In genomic region chr8:71498816-71499690, GRCm38 (mm10) we compare ENCODE assay signal across 10 mouse cellular contexts. TPM values are rescaled to one million over a fixed set of nuclear protein-coding genes. Genes with fewer than 3 reads are reported as not detected.
DNase-seq lines count a peak whose midpoint lies in the region; ATAC-seq and TF ChIP-seq lines count a peak whose summit lies in the region.
"Had no signal": no experiment of that assay in that cellular context is flagged by ENCODE, and none has a peak within 500 bp of the region (broad histone marks: within the 10 kb centered on the region; RNA-seq: fewer than 3 reads in every experiment).

No protein-coding gene starts in this region.

- 31% methylated on average over 16 of the region's 16 CpGs for WGBS in embryonic facial prominence, embryonic 11.5 days
- WGBS in kidney, postnatal 0 days: 27% methylated on average over 14 of the region's 16 CpGs
- WGBS in hindbrain, embryonic 13.5 days: 46% methylated on average over 16 of the region's 16 CpGs

- H3K9ac ChIP-seq in embryonic facial prominence, embryonic 11.5 days (replicated peaks; ENCODE audit: low read length): no peak overlapping the region
- no peak overlapping the region for H3K9ac ChIP-seq in kidney, postnatal 0 days (ENCODE audit: low read depth, low read length)
- no peak overlapping the region for H3K9ac ChIP-seq in hindbrain, embryonic 13.5 days

- no peaks in the 10 kb centered on the region for H3K27me3 ChIP-seq in embryonic facial prominence, embryonic 11.5 days (ENCODE audit: control insufficient read depth, insufficient read depth, low read length)
- H3K27me3 ChIP-seq in kidney, postnatal 0 days (ENCODE audit: insufficient read depth, low read length): no peaks in the 10 kb centered on the region
- peaks cover 3% of the 10 kb centered on the region; the same call in 1 of the 2 replicates for H3K27me3 ChIP-seq in hindbrain, embryonic 13.5 days

- 0 out of 2 replicates have a peak, but pooled peaks have one; percentile 10 for ATAC-seq in embryonic facial prominence, embryonic 11.5 days (replicated peaks; ENCODE audit: insufficient number of reproducible peaks, low FRiP score, low TSS enrichment, low read depth)
- peak; percentile 20; the same call in 1 of the 2 replicates for ATAC-seq in kidney, postnatal 0 days (replicated peaks; ENCODE audit: low FRiP score, low read depth)
- no peak for ATAC-seq in hindbrain, embryonic 13.5 days (ENCODE audit: low FRiP score)

- no peak overlapping the region for H3K4me2 ChIP-seq in embryonic facial prominence, embryonic 11.5 days (ENCODE audit: low read depth, low read length)
- H3K4me2 ChIP-seq in kidney, postnatal 0 days (ENCODE audit: low read length): peak overlapping the region; percentile 18; the same call in 1 of the 2 replicates
- H3K4me2 ChIP-seq in hindbrain, embryonic 13.5 days: no peak overlapping the region

- TF ChIP-seq CTCF in kidney, postnatal 0 days (IDR thresholded peaks at IDR 0.05; ENCODE audit: low read depth): no peak

- peak overlapping the region; percentile 38; the same call in 1 of the 2 replicates for H3K27ac ChIP-seq in embryonic facial prominence, embryonic 11.5 days (replicated peaks; ENCODE audit: low read depth, low read length)
- H3K27ac ChIP-seq in kidney, postnatal 0 days: peak overlapping the region; percentile 90
- no peak overlapping the region for H3K27ac ChIP-seq in hindbrain, embryonic 13.5 days

- no peaks in the 10 kb centered on the region for H3K36me3 ChIP-seq in embryonic facial prominence, embryonic 11.5 days (replicated peaks; ENCODE audit: control insufficient read depth, insufficient read depth, low read depth, low read length)
- peaks cover under 1% of the 10 kb centered on the region; the same call in 1 of the 2 replicates for H3K36me3 ChIP-seq in kidney, postnatal 0 days (ENCODE audit: insufficient read depth, low read length)
- peaks cover 2% of the 10 kb centered on the region for H3K36me3 ChIP-seq in hindbrain, embryonic 13.5 days

- H3K4me1 ChIP-seq in embryonic facial prominence, embryonic 11.5 days (ENCODE audit: control insufficient read depth, insufficient read depth, low read length): peaks cover 8% of the 10 kb centered on the region
- peaks cover 28% of the 10 kb centered on the region for H3K4me1 ChIP-seq in kidney, postnatal 0 days (replicated peaks; ENCODE audit: insufficient read depth, low read length)
- H3K4me1 ChIP-seq in hindbrain, embryonic 13.5 days (replicated peaks): peaks cover 29% of the 10 kb centered on the region

- no peak overlapping the region for H3K4me3 ChIP-seq in embryonic facial prominence, embryonic 11.5 days (ENCODE audit: low read depth, low read length)
- no peak overlapping the region for H3K4me3 ChIP-seq in kidney, postnatal 0 days (replicated peaks; ENCODE audit: low read depth, low read length)
- no peak overlapping the region for H3K4me3 ChIP-seq in hindbrain, embryonic 13.5 days

- H3K9me3 ChIP-seq in embryonic facial prominence, embryonic 11.5 days (replicated peaks; ENCODE audit: control insufficient read depth, low read length): no peaks in the 10 kb centered on the region
- no peaks in the 10 kb centered on the region for H3K9me3 ChIP-seq in kidney, postnatal 0 days (replicated peaks; ENCODE audit: low read length)
- no peaks in the 10 kb centered on the region for H3K9me3 ChIP-seq in hindbrain, embryonic 13.5 days
- H3K9me3 ChIP-seq: G1E had no signal

- peak; percentile 27 to 48 for DNase-seq in heart, adult 18-20 months
- DNase-seq in heart, postnatal 4 days: no peak
- DNase-seq in embryonic facial prominence, embryonic 11.5 days (ENCODE audit: low spot score): peak; percentile 45
- peak; percentile 68 for DNase-seq in kidney, postnatal 0 days (ENCODE audit: low spot score)
- DNase-seq in lung, postnatal 14 days: peak; percentile 58
- no peak for DNase-seq in spleen, postnatal 36 days (ENCODE audit: low spot score in 2 of 2)
- DNase-seq in urinary bladder, adult 18-20 months (ENCODE audit: low spot score in 2 of 2): no peak

RNA-seq across cellular contexts. Expression of gene Gtpbp3, which starts 11.2 kb away (rescaled TPM):
- total RNA-seq in heart, adult 18-20 months (2021): 10 to 100 TPM; 19.1 to 22.2 TPM
- total RNA-seq in heart, postnatal 4 days (2021): 10 to 100 TPM; 17.8 to 20.1 TPM
- 4.8 and 5.4 TPM in 2 replicates for polyA plus RNA-seq in embryonic facial prominence, embryonic 11.5 days (2014; fragmentation: Nextera tagmentation; extraction: Ambion mirVana)
- polyA plus RNA-seq in kidney, postnatal 0 days (2015; fragmentation: Nextera tagmentation; extraction: Ambion mirVana): 14.5 and 14.6 TPM in 2 replicates
- polyA plus RNA-seq in hindbrain, embryonic 13.5 days (2015; fragmentation: Nextera tagmentation; extraction: Ambion mirVana): 13.7 and 14.3 TPM in 2 replicates

RNA-seq across cellular contexts. Expression of gene Plvap, which starts 12.5 kb away (rescaled TPM):
- 10 to 100 TPM; 23.0 to 30.9 TPM for total RNA-seq in heart, adult 18-20 months (2021)
- total RNA-seq in heart, postnatal 4 days (2021): 10 to 100 TPM; 35.8 to 43.2 TPM
- 48.8 and 50.3 TPM in 2 replicates for polyA plus RNA-seq in embryonic facial prominence, embryonic 11.5 days (2014; fragmentation: Nextera tagmentation; extraction: Ambion mirVana)
- polyA plus RNA-seq in kidney, postnatal 0 days (2015; fragmentation: Nextera tagmentation; extraction: Ambion mirVana): 182 and 208 TPM in 2 replicates
- 13.8 and 14.0 TPM in 2 replicates for polyA plus RNA-seq in hindbrain, embryonic 13.5 days (2015; fragmentation: Nextera tagmentation; extraction: Ambion mirVana)

RNA-seq across cellular contexts. Expression of gene Ano8, which starts 13.3 kb away (rescaled TPM):
- total RNA-seq in heart, adult 18-20 months (2021): 10 to 100 TPM; 16.6 to 16.9 TPM
- 10 to 100 TPM; 13.5 to 15.4 TPM for total RNA-seq in heart, postnatal 4 days (2021)
- polyA plus RNA-seq in embryonic facial prominence, embryonic 11.5 days (2014; fragmentation: Nextera tagmentation; extraction: Ambion mirVana): 3.1 and 3.2 TPM in 2 replicates
- 0.84 and 1.4 TPM in 2 replicates for polyA plus RNA-seq in kidney, postnatal 0 days (2015; fragmentation: Nextera tagmentation; extraction: Ambion mirVana)
- polyA plus RNA-seq in hindbrain, embryonic 13.5 days (2015; fragmentation: Nextera tagmentation; extraction: Ambion mirVana): 6.6 and 7.1 TPM in 2 replicates

RNA-seq across cellular contexts. Expression of gene Ccdc194, which starts 26.5 kb away (rescaled TPM):
- not detected for total RNA-seq in heart, adult 18-20 months (2021)
- under 1 TPM; 0.14 to 0.29 TPM for total RNA-seq in heart, postnatal 4 days (2021)
- polyA plus RNA-seq in embryonic facial prominence, embryonic 11.5 days (2014; fragmentation: Nextera tagmentation; extraction: Ambion mirVana): 0.15 and 0.31 TPM in 2 replicates
- polyA plus RNA-seq in kidney, postnatal 0 days (2015; fragmentation: Nextera tagmentation; extraction: Ambion mirVana): 0.19 and 0.20 TPM in 2 replicates
- 0.31 and 0.49 TPM in 2 replicates for polyA plus RNA-seq in hindbrain, embryonic 13.5 days (2015; fragmentation: Nextera tagmentation; extraction: Ambion mirVana)
- total RNA-seq: left cerebral cortex, postnatal 14 days had no signal
- polyA plus RNA-seq: G1E had no signal

RNA-seq across cellular contexts. Expression of gene Dda1, which starts 30.1 kb away (rescaled TPM):
- 10 to 100 TPM; 31.4 to 32.1 TPM for total RNA-seq in heart, adult 18-20 months (2021)
- total RNA-seq in heart, postnatal 4 days (2021): 10 to 100 TPM; 42.0 to 46.2 TPM
- polyA plus RNA-seq in embryonic facial prominence, embryonic 11.5 days (2014; fragmentation: Nextera tagmentation; extraction: Ambion mirVana): 105 and 115 TPM in 2 replicates
- 88.0 and 93.7 TPM in 2 replicates for polyA plus RNA-seq in kidney, postnatal 0 days (2015; fragmentation: Nextera tagmentation; extraction: Ambion mirVana)
- polyA plus RNA-seq in hindbrain, embryonic 13.5 days (2015; fragmentation: Nextera tagmentation; extraction: Ambion mirVana): 212 and 214 TPM in 2 replicates

Comparison
In these comparisons a context has a peak if more than half of its experiments do, and no peak if none do; other contexts are left out.
1. DNase-seq: peak in heart, adult 18-20 months (2 of 2), embryonic facial prominence, embryonic 11.5 days (single experiment), kidney, postnatal 0 days (single experiment) and lung, postnatal 14 days (single experiment); none in heart, postnatal 4 days (single experiment), spleen, postnatal 36 days (0 of 2) and urinary bladder, adult 18-20 months (0 of 2).